Mouse (Mus musculus): ENCODE results near the gene Neurl4. TPM values are rescaled to one million over a fixed set of nuclear protein-coding genes. Genes with fewer than 3 reads are reported as not detected.
A peak's percentile ranks its signal among the peaks of the same experiment; 100 is the strongest.
"Not testable (repeated sequence)": the region's sequence is repeated elsewhere in the genome, so short reads cannot be mapped to it uniquely, and the experiment has no call there.

Gene Neurl4
- polyA plus RNA-seq, 1 experiment: 129 TPM

DNA sequence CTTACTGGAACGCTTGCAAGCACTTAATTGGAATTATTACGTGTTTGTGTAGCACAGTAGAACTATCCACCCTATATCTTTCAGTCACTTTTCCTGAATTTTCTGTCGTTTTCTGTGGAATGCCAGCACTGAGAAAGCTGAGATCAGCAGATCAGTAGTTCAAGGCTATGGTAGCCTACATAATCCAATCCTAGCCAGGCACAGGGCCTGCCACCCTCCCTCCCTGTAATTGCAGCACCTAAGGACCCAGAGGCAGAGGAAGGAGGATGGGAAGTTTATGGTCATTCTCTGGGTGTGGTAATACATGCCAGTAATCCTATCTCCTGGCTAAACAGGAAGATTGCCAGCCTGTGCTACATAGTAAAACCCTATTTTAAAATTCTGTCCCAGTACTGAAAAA lies 21.9 kb downstream of the Neurl4 start:
- no peak for TF ChIP-seq POLR2A (IDR thresholded peaks at IDR 0.05; ENCODE audit: borderline replicate concordance, extremely low read depth, insufficient read depth, insufficient read length, poor library complexity, severe bottlenecking)
- no peak for TF ChIP-seq CTCF (IDR thresholded peaks at IDR 0.05; ENCODE audit: borderline replicate concordance, extremely low read depth, insufficient read depth, insufficient read length)
- DNase-seq (ENCODE audit: low read depth): no peak

DNA sequence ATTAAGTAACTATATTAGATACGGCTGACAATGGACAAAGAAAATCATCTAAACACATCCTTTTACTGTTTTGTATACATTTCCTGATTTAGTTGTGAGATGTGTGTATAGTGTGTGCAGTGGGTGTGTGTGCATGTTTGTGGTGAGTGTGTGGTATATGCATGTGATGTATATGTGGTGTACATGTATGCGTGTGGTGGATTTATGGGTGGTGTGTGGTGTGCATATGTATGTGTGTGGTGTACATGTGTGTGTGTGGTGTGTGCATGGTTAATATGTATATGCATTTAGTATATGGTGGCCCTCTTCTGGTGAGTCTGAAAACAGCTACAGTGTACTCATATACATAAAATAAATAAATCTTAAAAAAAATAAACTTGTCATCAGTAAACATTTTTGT lies 26.6 kb downstream of the Neurl4 start:
- no peak for DNase-seq (ENCODE audit: low read depth)
- no peak for TF ChIP-seq CTCF (IDR thresholded peaks at IDR 0.05; ENCODE audit: borderline replicate concordance, extremely low read depth, insufficient read depth, insufficient read length)
- TF ChIP-seq POLR2A (IDR thresholded peaks at IDR 0.05; ENCODE audit: borderline replicate concordance, extremely low read depth, insufficient read depth, insufficient read length, poor library complexity, severe bottlenecking): no peak

DNA sequence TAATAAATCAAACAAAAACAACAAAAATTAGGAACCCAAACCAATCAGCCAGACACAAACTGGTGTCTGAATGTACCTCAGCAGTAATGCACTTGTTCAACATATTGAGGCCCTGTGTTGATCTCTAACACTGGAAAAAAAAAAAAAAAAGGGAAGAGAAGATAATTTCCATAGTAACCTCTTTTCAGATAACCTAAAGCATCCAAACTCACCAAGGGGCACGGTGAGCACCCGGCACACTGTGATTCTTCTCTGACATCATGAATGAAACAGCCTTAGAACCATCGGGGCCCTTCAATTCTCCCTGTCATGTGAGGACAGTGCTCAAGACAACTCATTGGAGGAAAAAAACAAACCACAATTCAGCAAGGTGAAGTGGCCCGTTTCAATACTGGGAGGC lies 28.8 kb downstream of the Neurl4 start:
- DNase-seq (ENCODE audit: low read depth): no peak
- TF ChIP-seq POLR2A (IDR thresholded peaks at IDR 0.05; ENCODE audit: borderline replicate concordance, extremely low read depth, insufficient read depth, insufficient read length, poor library complexity, severe bottlenecking) (no peak), CTCF (IDR thresholded peaks at IDR 0.05; ENCODE audit: borderline replicate concordance, extremely low read depth, insufficient read depth, insufficient read length) (no peak)

DNA sequence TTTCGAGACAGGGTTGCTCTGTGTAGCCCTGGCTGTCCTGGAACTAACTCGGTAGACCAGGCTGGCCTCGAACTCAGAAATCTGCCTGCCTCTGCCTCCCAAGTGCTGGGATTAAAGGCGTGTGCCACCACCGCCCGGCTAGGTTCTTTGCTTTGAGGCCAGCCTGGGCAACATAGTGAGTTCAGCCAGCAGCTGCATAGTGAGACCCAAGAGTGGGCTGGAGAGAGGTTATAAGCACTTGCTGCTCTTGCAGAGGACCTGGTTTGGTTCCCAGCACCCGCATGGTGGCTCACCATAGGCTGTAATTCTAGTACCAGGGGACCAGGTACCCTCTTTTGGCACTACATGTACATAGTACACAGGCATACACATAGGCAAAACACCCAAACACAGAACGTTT lies 29.3 kb downstream of the Neurl4 start:
- DNase-seq (ENCODE audit: low read depth): not testable (repeated sequence)

DNA sequence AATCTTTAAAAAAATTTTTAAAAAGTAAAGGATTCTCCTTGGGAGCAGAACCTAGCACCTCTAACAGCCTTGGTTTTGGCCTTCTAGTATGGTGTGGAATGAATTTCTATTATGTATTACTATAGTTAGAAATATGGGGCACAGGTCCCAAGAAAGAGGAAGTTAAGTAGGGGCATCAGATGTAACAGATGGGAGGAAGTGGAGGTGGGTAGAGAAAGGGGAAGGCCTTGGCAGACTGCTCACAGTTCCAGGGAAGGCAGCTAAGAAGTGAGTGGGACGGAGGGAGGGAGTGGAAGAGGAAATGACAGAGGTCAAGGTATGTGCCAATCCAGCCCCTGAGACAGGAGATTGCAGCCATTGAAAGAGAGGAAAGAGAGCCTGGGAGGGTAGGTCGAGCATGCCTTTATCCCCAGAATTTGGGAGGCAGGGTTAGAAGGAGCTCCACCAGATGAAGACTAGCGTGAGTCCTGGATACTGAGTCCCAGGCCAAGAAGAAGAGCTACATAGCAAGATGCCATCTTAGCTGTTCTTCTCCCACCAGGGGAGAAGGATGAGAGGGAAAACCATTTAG lies 30.2 kb downstream of the Neurl4 start:
- TF ChIP-seq POLR2A (IDR thresholded peaks at IDR 0.05; ENCODE audit: borderline replicate concordance, extremely low read depth, insufficient read depth, insufficient read length, poor library complexity, severe bottlenecking) (no peak), CTCF (IDR thresholded peaks at IDR 0.05; ENCODE audit: borderline replicate concordance, extremely low read depth, insufficient read depth, insufficient read length) (no peak)
- DNase-seq (ENCODE audit: low read depth): no peak

DNA sequence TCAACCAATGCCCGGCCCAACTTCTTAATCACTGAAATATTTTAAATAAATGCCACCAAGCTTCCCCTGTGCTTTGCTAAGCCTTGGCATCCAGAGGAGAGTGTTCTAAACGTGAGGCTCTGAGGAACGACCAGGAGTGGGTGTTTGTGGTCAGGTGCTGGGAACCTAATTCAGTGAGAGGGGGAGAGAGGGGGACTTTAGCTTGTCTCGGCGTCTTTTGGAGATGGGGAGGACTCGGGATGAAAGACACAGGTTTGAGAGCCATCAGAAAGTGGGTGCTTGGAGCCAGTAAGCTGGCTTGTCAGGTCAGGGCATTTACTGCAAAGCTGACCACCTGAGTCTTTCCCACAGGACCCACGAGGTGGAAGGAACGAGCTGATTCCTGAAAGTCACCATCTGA lies 30.9 kb downstream of the Neurl4 start:
- TF ChIP-seq POLR2A (IDR thresholded peaks at IDR 0.05; ENCODE audit: borderline replicate concordance, extremely low read depth, insufficient read depth, insufficient read length, poor library complexity, severe bottlenecking): no peak
- no peak for TF ChIP-seq CTCF (IDR thresholded peaks at IDR 0.05; ENCODE audit: borderline replicate concordance, extremely low read depth, insufficient read depth, insufficient read length)
- DNase-seq (ENCODE audit: low read depth): no peak

DNA sequence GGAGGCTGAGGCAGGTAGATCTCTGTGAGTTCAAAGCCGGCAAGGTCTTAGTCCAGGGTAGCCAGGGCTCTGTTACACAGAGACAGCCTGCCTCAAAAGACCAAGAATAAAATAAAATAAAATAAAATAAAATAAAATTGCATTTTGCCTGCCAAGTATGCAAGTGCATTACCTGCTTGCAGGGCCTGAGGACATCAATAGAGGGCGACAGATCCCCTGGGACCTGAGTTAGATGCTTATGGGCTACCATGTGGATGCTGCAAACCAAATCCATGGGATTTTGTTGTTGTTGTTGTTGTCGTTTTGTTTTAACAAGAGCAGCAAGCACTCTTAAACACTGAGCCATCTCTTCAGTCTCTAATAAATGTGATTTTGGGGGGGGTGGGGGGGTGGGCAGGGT lies 31.4 kb downstream of the Neurl4 start:
- peak; percentile 24; the same call in 1 of the 2 replicates for TF ChIP-seq CTCF (IDR thresholded peaks at IDR 0.05; ENCODE audit: borderline replicate concordance, extremely low read depth, insufficient read depth, insufficient read length)
- TF ChIP-seq POLR2A (IDR thresholded peaks at IDR 0.05; ENCODE audit: borderline replicate concordance, extremely low read depth, insufficient read depth, insufficient read length, poor library complexity, severe bottlenecking): no peak
- peak; percentile 36 for DNase-seq (ENCODE audit: low read depth)

- TF ChIP-seq POLR2A (IDR thresholded peaks at IDR 0.05; ENCODE audit: borderline replicate concordance, extremely low read depth, insufficient read depth, insufficient read length, poor library complexity, severe bottlenecking) (no peak), CTCF (IDR thresholded peaks at IDR 0.05; ENCODE audit: borderline replicate concordance, extremely low read depth, insufficient read depth, insufficient read length) (no peak)
- DNase-seq (ENCODE audit: low read depth): no peak
These were observed 32.2 kb downstream of the Neurl4 start for GRCm38 (mm10) chr11:69933066-69933465.

GRCm38 (mm10) chr11:69934169-69934568 lies 33.3 kb downstream of the Neurl4 start:
- TF ChIP-seq CTCF (IDR thresholded peaks at IDR 0.05; ENCODE audit: borderline replicate concordance, extremely low read depth, insufficient read depth, insufficient read length) (peak; percentile 93), POLR2A (IDR thresholded peaks at IDR 0.05; ENCODE audit: borderline replicate concordance, extremely low read depth, insufficient read depth, insufficient read length, poor library complexity, severe bottlenecking) (no peak)
- DNase-seq (ENCODE audit: low read depth): peak; percentile 90

GRCm38 (mm10) chr11:69934681-69935080 lies 33.8 kb downstream of the Neurl4 start:
- TF ChIP-seq POLR2A (IDR thresholded peaks at IDR 0.05; ENCODE audit: borderline replicate concordance, extremely low read depth, insufficient read depth, insufficient read length, poor library complexity, severe bottlenecking) (no peak), CTCF (IDR thresholded peaks at IDR 0.05; ENCODE audit: borderline replicate concordance, extremely low read depth, insufficient read depth, insufficient read length) (no peak)
- DNase-seq (ENCODE audit: low read depth): no peak

DNA sequence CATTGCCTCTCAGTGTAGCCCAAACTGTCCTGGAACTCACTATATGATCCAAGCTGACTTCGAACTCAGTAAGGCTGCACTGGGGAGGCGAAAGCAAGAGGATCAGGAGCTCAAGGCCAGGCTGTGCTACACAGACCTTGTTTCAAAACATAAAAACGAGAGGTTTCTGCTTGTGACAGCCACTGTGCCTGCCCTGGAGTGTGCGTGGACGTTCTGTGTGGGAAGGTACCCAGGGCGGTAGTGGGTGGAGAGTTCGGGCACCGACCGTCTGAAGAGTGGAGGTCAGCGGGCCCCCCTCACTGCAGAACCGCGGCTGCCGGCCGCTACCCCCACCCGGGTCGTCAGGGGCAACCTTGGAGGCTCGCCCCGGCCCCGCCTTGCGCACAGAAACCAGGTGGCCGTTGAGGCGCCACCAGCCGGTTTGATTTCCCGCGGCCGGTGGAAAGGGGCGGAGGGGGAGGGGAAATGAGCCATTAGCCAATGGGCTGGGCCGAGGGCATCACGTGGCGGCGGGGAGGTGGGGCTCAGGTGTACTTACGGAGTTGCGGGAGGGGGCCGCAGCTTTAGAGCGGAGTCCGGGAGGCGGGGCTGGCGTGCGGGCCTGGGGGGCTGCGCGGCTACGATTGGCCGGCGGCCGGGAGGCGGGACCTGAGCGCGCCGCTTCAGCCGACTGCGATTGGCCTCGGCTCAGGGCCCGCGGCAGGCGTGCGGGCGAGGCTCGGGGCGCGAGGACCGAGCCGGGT lies 34.4 kb downstream of the Neurl4 start, which contains the start of gene Ybx2:
Gene Ybx2 (plus strand): TSS at position 660 of the 743 bp plus-strand sequence.
- peak; percentile 98 for DNase-seq (ENCODE audit: low read depth)
- TF ChIP-seq CTCF (IDR thresholded peaks at IDR 0.05; ENCODE audit: borderline replicate concordance, extremely low read depth, insufficient read depth, insufficient read length): no peak
- peak; percentile 30; the same call in 1 of the 2 replicates for TF ChIP-seq POLR2A (IDR thresholded peaks at IDR 0.05; ENCODE audit: borderline replicate concordance, extremely low read depth, insufficient read depth, insufficient read length, poor library complexity, severe bottlenecking)

DNA sequence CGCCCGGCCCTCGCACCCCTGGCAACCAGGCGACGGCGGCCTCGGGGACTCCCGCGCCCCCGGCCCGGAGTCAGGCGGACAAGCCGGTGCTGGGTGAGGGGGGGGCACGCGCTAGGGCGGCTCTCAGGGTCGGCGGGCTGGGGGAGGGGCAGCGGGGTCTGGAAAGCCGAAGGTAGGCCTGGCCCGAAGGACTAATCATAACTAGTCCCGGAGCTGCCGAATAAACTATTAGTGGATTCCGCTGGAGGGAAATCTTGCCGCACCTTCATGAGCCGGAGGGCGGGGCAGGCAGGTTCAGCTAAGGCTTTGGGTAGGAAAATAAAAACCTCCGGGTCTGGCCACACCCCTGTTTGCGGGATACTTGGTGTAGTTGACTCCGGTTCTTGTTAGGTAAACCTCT lies 35.3 kb downstream of the Neurl4 start:
- DNase-seq (ENCODE audit: low read depth): no peak
- no peak for TF ChIP-seq POLR2A (IDR thresholded peaks at IDR 0.05; ENCODE audit: borderline replicate concordance, extremely low read depth, insufficient read depth, insufficient read length, poor library complexity, severe bottlenecking)
- TF ChIP-seq CTCF (IDR thresholded peaks at IDR 0.05; ENCODE audit: borderline replicate concordance, extremely low read depth, insufficient read depth, insufficient read length): no peak
